Mouse (Mus musculus) layer of hippocampus, adult 2 months (tissue): ENCODE results near the gene Clba1. TPM values are rescaled to one million over a fixed set of nuclear protein-coding genes. Genes with fewer than 3 reads are reported as not detected.

Experiments
- DNase-seq, 2 experiments: peaks; one replicate each; pipeline ENCODE4 v3.0.0; 2022; ENCODE audit warnings: low spot score in 2 of 2
- H3K27ac ChIP-seq: fragments of 200-600 bp; 2 replicates; pipeline ENCODE4 v1.8.1; 2022
- H3K4me3 ChIP-seq: fragments of 200-600 bp; 2 replicates; pipeline ENCODE4 v1.8.1; 2022; ENCODE audit warnings: mild to moderate bottlenecking
- CTCF ChIP-seq: fragments of 200-600 bp; conservative IDR thresholded peaks from 2 replicates; pipeline ENCODE4 v1.8.1; 2022; ENCODE audit warnings: antibody characterized with exemption, mild to moderate bottlenecking, moderate library complexity
- total RNA-seq, 2 experiments: library from RNA; stranded (reverse); gene quantifications; 2 replicates each; pipeline ENCODE4 v1.2.3; 2021

Gene Clba1
- total RNA-seq, 2 experiments from 2014 or later, result 12.8 to 13.2 TPM

GRCm38 (mm10) chr12:112769751-112770150 is 39.0 kb upstream of the Clba1 start:
- no peak for DNase-seq
- Histone ChIP-seq H3K27ac (no peak overlapping the region), H3K4me3 (no peak overlapping the region)
- no peak for TF ChIP-seq CTCF

- H3K4me3 ChIP-seq, result no peak overlapping the region
- no peak for DNase-seq
- no peak for TF ChIP-seq CTCF
- no peak overlapping the region for H3K27ac ChIP-seq
Observed at GRCm38 (mm10) chr12:112770396-112770795, 38.3 kb upstream of the Clba1 start.

GRCm38 (mm10) chr12:112772306-112772705 is 36.4 kb upstream of the Clba1 start:
- no peak overlapping the region for H3K27ac ChIP-seq
- TF ChIP-seq CTCF, result no peak
- no peak overlapping the region for H3K4me3 ChIP-seq
- DNase-seq, result no peak

- no peak overlapping the region for H3K4me3 ChIP-seq
- H3K27ac ChIP-seq, result no peak overlapping the region
- no peak for DNase-seq
- TF ChIP-seq CTCF, result no peak
Observed at GRCm38 (mm10) chr12:112773366-112773765, 35.4 kb upstream of the Clba1 start.

- TF ChIP-seq CTCF, result no peak
- DNase-seq, result no peak
Observed at GRCm38 (mm10) chr12:112774026-112774425, 34.7 kb upstream of the Clba1 start.

GRCm38 (mm10) chr12:112774481-112774880 is 34.3 kb upstream of the Clba1 start:
- TF ChIP-seq CTCF, result no peak
- Histone ChIP-seq H3K27ac (no peak overlapping the region), H3K4me3 (no peak overlapping the region)
- no peak for DNase-seq

More at GRCm38 (mm10) chr12:112774026-112774425, 34.7 kb upstream of the Clba1 start:
- Histone ChIP-seq H3K27ac (no peak overlapping the region), H3K4me3 (no peak overlapping the region)

- no peak for TF ChIP-seq CTCF
- H3K27ac ChIP-seq, result no peak overlapping the region
- no peak for DNase-seq
- no peak overlapping the region for H3K4me3 ChIP-seq
Observed at GRCm38 (mm10) chr12:112791026-112791425, 17.7 kb upstream of the Clba1 start.

GRCm38 (mm10) chr12:112793601-112794355 is 15.0 kb upstream of the Clba1 start:
- no peak for DNase-seq
- H3K27ac ChIP-seq, result no peak overlapping the region
- H3K4me3 ChIP-seq, result no peak overlapping the region
- TF ChIP-seq CTCF, result no peak

GRCm38 (mm10) chr12:112794356-112794816 is 14.4 kb upstream of the Clba1 start:
- Histone ChIP-seq H3K27ac (no peak overlapping the region), H3K4me3 (no peak overlapping the region)
- TF ChIP-seq CTCF, result no peak
- DNase-seq, result no peak

- no peak overlapping the region for H3K27ac ChIP-seq
- no peak for TF ChIP-seq CTCF
- DNase-seq, result no peak
Observed at GRCm38 (mm10) chr12:112794998-112795397, 13.7 kb upstream of the Clba1 start.

GRCm38 (mm10) chr12:112795466-112796104 is 13.2 kb upstream of the Clba1 start:
- no peak overlapping the region for H3K27ac ChIP-seq
- no peak for DNase-seq
- no peak for TF ChIP-seq CTCF
- no peak overlapping the region for H3K4me3 ChIP-seq

More at GRCm38 (mm10) chr12:112794998-112795397, 13.7 kb upstream of the Clba1 start:
- H3K4me3 ChIP-seq, result no peak overlapping the region

- H3K4me3 ChIP-seq, result no peak overlapping the region
- TF ChIP-seq CTCF, result no peak
- DNase-seq, result no peak
Observed at GRCm38 (mm10) chr12:112796551-112797510, 11.9 kb upstream of the Clba1 start.

GRCm38 (mm10) chr12:112797672-112798331 is 10.9 kb upstream of the Clba1 start:
- Histone ChIP-seq H3K27ac (no peak overlapping the region), H3K4me3 (no peak overlapping the region)
- DNase-seq, result peak; percentile 63 to 64
- TF ChIP-seq CTCF, result no peak

More at GRCm38 (mm10) chr12:112796551-112797510, 11.9 kb upstream of the Clba1 start:
- no peak overlapping the region for H3K27ac ChIP-seq
